Mouse (Mus musculus) granulocyte monocyte progenitor cell, adult 5-6 weeks (primary cell): ENCODE data around the gene Dtx1. TPM values are rescaled to one million over a fixed set of nuclear protein-coding genes. Genes with fewer than 3 reads are reported as not detected.
A peak's percentile ranks its signal among the peaks of the same experiment; 100 is the strongest.

ENCODE experiments used
- ATAC-seq: replicated peaks from 2 replicates; pipeline ENCODE4 v1.8.0; 2016; ENCODE audit warnings: mild to moderate bottlenecking, moderate TSS enrichment, inconsistent platforms; ENCODE audit not compliant: poor library complexity, severe bottlenecking
- total RNA-seq, 2 experiments: library from RNA; stranded (forward) in 1 of 2; stranded (reverse) in 1 of 2; fragments of 200-712, 200-1000 nt in 1 of 2; fragments of >200 nt in 1 of 2; fragmentation: Nextera tagmentation in 1 of 2; gene quantifications; 2 replicates each; pipeline ENCODE4 v1.2.3; 2014 to 2017

Dtx1 gene
- total RNA-seq, 2 experiments from 2014 or later, result not detected

DNA sequence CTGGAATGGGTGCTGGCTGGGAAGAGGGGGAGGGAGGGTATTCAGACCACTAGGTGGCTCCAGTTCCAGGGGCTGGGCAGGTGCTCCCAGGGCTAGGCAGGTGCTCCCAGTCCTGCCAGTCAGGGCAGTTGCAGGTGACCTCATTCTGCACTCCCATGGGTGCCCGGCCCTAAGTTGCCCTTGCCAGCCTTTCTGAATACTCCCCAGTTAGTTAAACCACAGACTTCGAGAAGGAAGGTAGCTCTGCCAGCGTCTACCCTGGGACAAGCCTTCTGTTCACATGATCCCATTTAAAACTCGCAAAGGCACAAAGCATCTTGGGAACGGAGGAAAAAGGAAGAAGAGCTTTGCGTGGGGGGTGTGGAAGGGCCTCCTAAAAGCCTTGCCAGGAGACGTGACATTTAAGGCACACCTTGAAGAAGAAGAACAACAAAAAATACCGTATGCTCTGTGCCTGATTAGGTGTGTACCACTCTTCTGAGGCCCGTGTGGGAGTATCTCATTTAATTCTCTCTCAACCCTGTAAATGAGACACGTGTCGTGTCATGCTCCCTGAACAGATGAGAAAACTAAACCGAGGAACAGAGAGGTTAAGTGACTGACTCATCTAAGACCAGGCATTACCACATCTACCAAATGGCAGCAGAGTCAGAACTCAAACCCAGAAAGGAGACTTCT is 63.8 kb downstream of the Dtx1 start:
- no peak for ATAC-seq

GRCm38 (mm10) chr5:120647361-120647760 is 64.4 kb downstream of the Dtx1 start:
- no peak for ATAC-seq

DNA sequence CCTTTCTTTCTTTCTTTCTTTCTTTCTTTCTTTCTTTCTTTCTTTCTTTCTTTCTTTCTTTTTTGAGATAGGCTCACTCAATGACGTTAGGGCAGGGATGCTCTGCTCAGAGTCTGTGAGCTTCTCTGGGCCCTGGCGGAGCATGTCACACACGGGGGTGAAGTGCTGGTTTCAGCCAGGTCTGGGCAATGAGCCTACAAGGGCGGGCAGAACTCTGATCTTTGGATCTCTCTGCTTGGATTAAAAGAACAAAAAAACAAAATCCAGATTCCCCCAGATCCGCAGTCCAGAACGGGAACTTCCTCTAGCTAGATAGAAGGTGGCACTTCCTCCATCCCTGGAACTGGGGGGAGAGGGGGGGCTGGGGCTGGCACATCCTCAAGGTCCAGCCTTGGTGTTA is 65.9 kb downstream of the Dtx1 start:
- no peak for ATAC-seq

DNA sequence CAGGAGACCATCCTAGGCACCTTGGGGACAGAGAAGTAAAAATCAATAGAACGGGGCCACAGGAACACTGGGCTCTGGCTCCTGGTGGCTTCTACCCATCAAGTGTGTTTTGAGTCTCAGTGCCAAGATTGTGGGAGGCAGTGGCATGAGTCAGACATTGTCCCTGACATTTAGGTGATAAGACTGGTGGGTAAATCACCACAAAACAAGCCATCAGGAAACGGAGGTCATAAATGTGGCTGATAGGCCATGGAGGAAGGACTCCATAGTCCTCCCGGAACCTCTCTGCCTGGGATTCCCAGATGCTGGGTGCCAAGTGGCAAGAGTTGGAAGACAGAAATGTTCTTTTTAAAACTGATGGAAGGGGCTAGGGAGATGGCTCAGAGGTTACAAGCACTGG is 67.5 kb downstream of the Dtx1 start:
- no peak for ATAC-seq

GRCm38 (mm10) chr5:120643365-120644085 is 68.2 kb downstream of the Dtx1 start:
- peak; percentile 79 for ATAC-seq

- ATAC-seq, result no peak
Measured at GRCm38 (mm10) chr5:120640094-120640493, 71.6 kb downstream of the Dtx1 start.

DNA sequence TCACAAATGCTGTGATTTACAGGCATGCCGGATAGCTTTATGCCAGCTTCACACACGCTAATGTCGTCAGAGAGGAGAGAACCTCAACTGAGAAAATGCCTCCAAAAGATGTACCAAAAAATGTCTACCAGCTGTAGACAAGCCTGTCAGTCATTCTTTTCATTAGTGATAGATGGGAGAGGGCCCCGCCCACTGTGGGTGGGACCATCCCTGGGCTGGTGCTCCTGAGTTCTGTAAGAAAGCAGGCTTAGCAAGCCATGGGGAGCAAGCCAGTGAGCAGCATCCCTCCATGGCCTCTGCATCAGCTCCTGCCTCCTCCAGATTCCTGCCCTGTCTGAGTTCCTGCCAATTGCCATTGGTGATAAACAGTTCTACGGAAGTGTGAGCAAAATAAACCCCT is 76.1 kb downstream of the Dtx1 start:
- no peak for ATAC-seq

DNA sequence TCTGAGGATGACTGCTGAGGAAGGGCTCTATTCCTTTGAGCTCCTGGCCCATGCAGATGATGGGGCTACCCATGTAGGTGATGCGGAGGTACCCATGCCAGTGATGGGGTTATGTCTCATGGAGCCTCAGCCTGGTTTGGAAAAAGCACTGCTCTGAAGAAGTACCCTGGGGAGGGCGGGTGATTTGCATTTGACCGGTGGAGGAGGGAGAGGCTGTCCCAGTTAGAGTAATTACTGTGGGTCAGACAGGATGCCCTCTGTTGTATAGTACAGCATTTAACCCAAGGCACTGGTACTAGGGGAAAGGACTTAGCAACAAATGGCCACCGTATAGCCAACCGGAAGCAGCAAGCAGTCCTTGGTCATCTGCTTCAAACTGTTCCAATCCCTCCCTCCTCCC is 76.9 kb downstream of the Dtx1 start:
- ATAC-seq, result no peak

GRCm38 (mm10) chr5:120634131-120634530 is 77.6 kb downstream of the Dtx1 start, which contains the start of gene Cfap73:
Gene Cfap73 (minus strand): TSS chr5:120634235.
- ATAC-seq, result no peak

DNA sequence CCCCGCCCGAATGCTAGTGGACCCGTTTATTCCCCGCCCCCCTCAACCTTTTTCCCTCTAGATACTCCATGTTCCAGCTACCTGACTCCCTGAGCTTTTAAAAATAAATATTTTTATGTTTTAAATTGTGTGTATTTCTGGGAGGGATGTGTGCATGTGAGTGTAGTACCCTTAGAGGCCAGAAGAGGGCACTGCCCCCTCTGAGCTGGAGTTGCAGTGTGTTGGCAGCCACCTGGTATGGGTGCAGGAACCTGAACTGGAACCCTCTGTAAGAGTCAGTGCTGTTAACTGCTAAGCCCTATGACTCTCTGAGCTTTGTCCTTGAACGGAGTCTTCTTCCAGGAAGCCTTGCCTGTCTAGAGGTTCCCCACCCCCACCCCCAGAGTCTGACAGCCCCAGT is 79.8 kb downstream of the Dtx1 start:
- no peak for ATAC-seq

- ATAC-seq, result no peak; the same call in 1 of the 2 replicates
Measured at GRCm38 (mm10) chr5:120631128-120631527, 80.6 kb downstream of the Dtx1 start.

Other genes starting within 250 kb of the Dtx1 start
- gene Sdsl, start 239.1 kb downstream of the Dtx1 start, total RNA-seq (2014; fragmentation: Nextera tagmentation), result 1.3 and 3.5 TPM in 2 replicates
- gene Sdsl, start 239.1 kb downstream of the Dtx1 start, total RNA-seq (2017), result 2.4 and 2.8 TPM in 2 replicates
- gene Sds, start 235.4 kb downstream of the Dtx1 start, total RNA-seq (2014; fragmentation: Nextera tagmentation), result not detected in 2 replicates
- gene Sds, start 235.4 kb downstream of the Dtx1 start, total RNA-seq (2017), result not detected in 2 replicates
- 18.2 and 20.8 TPM in 2 replicates for gene Plbd2, start 208.3 kb downstream of the Dtx1 start, total RNA-seq (2014; fragmentation: Nextera tagmentation)
- gene Plbd2, start 208.3 kb downstream of the Dtx1 start, total RNA-seq (2017), result 8.9 and 9.4 TPM in 2 replicates
- gene Slc8b1, start 200.8 kb downstream of the Dtx1 start, total RNA-seq (2014; fragmentation: Nextera tagmentation), result 24.9 and 38.3 TPM in 2 replicates
- gene Slc8b1, start 200.8 kb downstream of the Dtx1 start, total RNA-seq (2017), result 30.1 and 31.8 TPM in 2 replicates
- gene Tpcn1, start 123.3 kb downstream of the Dtx1 start, total RNA-seq (2014; fragmentation: Nextera tagmentation), result 28.8 and 41.5 TPM in 2 replicates
- gene Tpcn1, start 123.3 kb downstream of the Dtx1 start, total RNA-seq (2017), result 12.7 and 14.1 TPM in 2 replicates
- gene Iqcd, start 122.9 kb downstream of the Dtx1 start, total RNA-seq (2014; fragmentation: Nextera tagmentation), result not detected in 2 replicates
- gene Iqcd, start 122.9 kb downstream of the Dtx1 start, total RNA-seq (2017), result not detected in 2 replicates
- 3.0 and 5.3 TPM in 2 replicates for gene Rita1, start 99.3 kb downstream of the Dtx1 start, total RNA-seq (2014; fragmentation: Nextera tagmentation)
- 1.8 and 3.9 TPM in 2 replicates for gene Rita1, start 99.3 kb downstream of the Dtx1 start, total RNA-seq (2017)
- 21.5 and 27.9 TPM in 2 replicates for gene Ddx54, start 99.2 kb downstream of the Dtx1 start, total RNA-seq (2014; fragmentation: Nextera tagmentation)
- 33.1 and 38.7 TPM in 2 replicates for gene Ddx54, start 99.2 kb downstream of the Dtx1 start, total RNA-seq (2017)
- not detected in 2 replicates for gene Cfap73, start 77.7 kb downstream of the Dtx1 start, total RNA-seq (2014; fragmentation: Nextera tagmentation)
- gene Cfap73, start 77.7 kb downstream of the Dtx1 start, total RNA-seq (2017), result not detected in 2 replicates
- gene Rasal1, start 63.1 kb downstream of the Dtx1 start, total RNA-seq (2014; fragmentation: Nextera tagmentation), result not detected in 2 replicates
- not detected in 2 replicates for gene Rasal1, start 63.1 kb downstream of the Dtx1 start, total RNA-seq (2017)
- gene Oas2, start 37.9 kb upstream of the Dtx1 start, total RNA-seq (2014; fragmentation: Nextera tagmentation), result 0.47 TPM in 1 of 2 replicates, not detected in the other
- gene Oas2, start 37.9 kb upstream of the Dtx1 start, total RNA-seq (2017), result 1.0 TPM in 1 of 2 replicates, not detected in the other
- 0.17 and 1.3 TPM in 2 replicates for gene Oas3, start 65.7 kb upstream of the Dtx1 start, total RNA-seq (2014; fragmentation: Nextera tagmentation)
- gene Oas3, start 65.7 kb upstream of the Dtx1 start, total RNA-seq (2017), result 0.77 and 0.90 TPM in 2 replicates
- gene Oas1e, start 83.6 kb upstream of the Dtx1 start, total RNA-seq (2014; fragmentation: Nextera tagmentation), result not detected in 2 replicates
- gene Oas1e, start 83.6 kb upstream of the Dtx1 start, total RNA-seq (2017), result not detected in 2 replicates
- 3.8 TPM in 1 of 2 replicates, not detected in the other for gene Oas1c, start 100.6 kb upstream of the Dtx1 start, total RNA-seq (2014; fragmentation: Nextera tagmentation)
- gene Oas1c, start 100.6 kb upstream of the Dtx1 start, total RNA-seq (2017), result 0.21 and 2.5 TPM in 2 replicates
- gene Oas1f, start 135.4 kb upstream of the Dtx1 start, total RNA-seq (2014; fragmentation: Nextera tagmentation), result not detected in 2 replicates
- gene Oas1f, start 135.4 kb upstream of the Dtx1 start, total RNA-seq (2017), result not detected in 2 replicates
- gene Oas1h, start 149.5 kb upstream of the Dtx1 start, total RNA-seq (2014; fragmentation: Nextera tagmentation), result not detected in 2 replicates
- not detected in 2 replicates for gene Oas1h, start 149.5 kb upstream of the Dtx1 start, total RNA-seq (2017)
- 2.9 TPM in 1 of 2 replicates, not detected in the other for gene Oas1g, start 175.7 kb upstream of the Dtx1 start, total RNA-seq (2014; fragmentation: Nextera tagmentation)
- gene Oas1g, start 175.7 kb upstream of the Dtx1 start, total RNA-seq (2017), result 1.6 TPM in 1 of 2 replicates, not detected in the other
- gene Oas1a, start 195.6 kb upstream of the Dtx1 start, total RNA-seq (2014; fragmentation: Nextera tagmentation), result 11.6 and 14.6 TPM in 2 replicates
- 10.4 and 14.3 TPM in 2 replicates for gene Oas1a, start 195.6 kb upstream of the Dtx1 start, total RNA-seq (2017)
- not detected in 2 replicates for gene Oas1d, start 202.6 kb upstream of the Dtx1 start, total RNA-seq (2014; fragmentation: Nextera tagmentation)
- not detected in 2 replicates for gene Oas1d, start 202.6 kb upstream of the Dtx1 start, total RNA-seq (2017)